Mouse (Mus musculus) cerebellum, adult 2 months (tissue): ENCODE results near the gene Itpkb. TPM values are rescaled to one million over a fixed set of nuclear protein-coding genes. Genes with fewer than 3 reads are reported as not detected.

Source experiments
- DNase-seq, 2 experiments: peaks; one replicate each; pipeline ENCODE4 v3.0.0; 2021
- H3K27ac ChIP-seq: fragments of 200-500 bp; 2 replicates; pipeline ENCODE4 v1.5.1; 2012; ENCODE audit warnings: low read length, control low read depth, inconsistent platforms; ENCODE audit not compliant: insufficient read depth
- H3K27me3 ChIP-seq: fragments of 200-500 bp; 2 replicates; pipeline ENCODE4 v1.6.1; 2012; ENCODE audit warnings: inconsistent platforms, mild to moderate bottlenecking, low read length, moderate library complexity; ENCODE audit not compliant: control insufficient read depth, insufficient read depth
- H3K4me1 ChIP-seq: fragments of 200-500 bp; 2 replicates; pipeline ENCODE4 v1.6.1; 2011; ENCODE audit warnings: low read length; ENCODE audit not compliant: control insufficient read depth, insufficient read depth
- H3K4me3 ChIP-seq: fragments of 200-500 bp; replicated peaks from 2 replicates; pipeline ENCODE3; 2011; ENCODE audit warnings: mild to moderate bottlenecking, low read depth, low read length, control low read depth; ENCODE audit not compliant: insufficient read depth
- CTCF ChIP-seq: fragments of 200-500 bp; IDR thresholded peaks from 2 replicates; pipeline ENCODE4 v1.5.1; 2011; ENCODE audit warnings: low read depth, mild to moderate bottlenecking, control low read depth, low read length, moderate library complexity, borderline replicate concordance; ENCODE audit not compliant: insufficient read depth
- POLR2A ChIP-seq: fragments of 200-500 bp; IDR thresholded peaks from 2 replicates; pipeline ENCODE4 v1.6.1; 2011; ENCODE audit warnings: low read length, control low read depth, borderline replicate concordance; ENCODE audit not compliant: insufficient read depth
- WGBS: fragments of 180-500 bp; shearing (Covaris S2); methylation state at CpG from one replicate; pipeline ENCODE4 v1.1.7; 2018; 5-methylcytosine and 5-hydroxymethylcytosine counted together
- polyA plus RNA-seq: library from polyadenylated mRNA; depleted of rRNA; stranded (reverse); fragments of >200 nt; gene quantifications from 2 replicates; pipeline ENCODE4 v1.2.3, GENCODE M21; 2012

Gene Itpkb
- polyA plus RNA-seq, 1 experiment: 34.1 TPM

- Histone ChIP-seq H3K4me1 (no peaks in the 10 kb centered on the region), H3K27me3 (no peaks in the 10 kb centered on the region), H3K27ac (no peak overlapping the region), H3K4me3 (no peak overlapping the region)
- no peak for TF ChIP-seq POLR2A
- TF ChIP-seq CTCF: no peak
- WGBS: 90% methylated on average over 5 of the region's 5 CpGs
- DNase-seq: no peak
These were observed 11.9 kb upstream of the Itpkb start for GRCm38 (mm10) chr1:180318407-180318806.

GRCm38 (mm10) chr1:180319895-180320294 is 10.4 kb upstream of the Itpkb start:
- no peaks in the 10 kb centered on the region for H3K27me3 ChIP-seq
- whole genome bisulfite sequencing: 25% methylated on average over 10 of the region's 10 CpGs
- no peak overlapping the region for H3K4me3 ChIP-seq
- no peak overlapping the region for H3K27ac ChIP-seq
- no peaks in the 10 kb centered on the region for H3K4me1 ChIP-seq
- DNase-seq: no peak
- TF ChIP-seq POLR2A (no peak), CTCF (no peak)

- Histone ChIP-seq H3K27me3 (no peaks in the 10 kb centered on the region), H3K27ac (no peak overlapping the region), H3K4me1 (no peaks in the 10 kb centered on the region), H3K4me3 (no peak overlapping the region)
- WGBS: 94% methylated on average over 3 of the region's 3 CpGs
- TF ChIP-seq POLR2A (no peak), CTCF (no peak)
- DNase-seq: no peak
These were observed 7.4 kb upstream of the Itpkb start for GRCm38 (mm10) chr1:180322896-180323295.

- no peak for DNase-seq
- TF ChIP-seq CTCF (no peak), POLR2A (no peak)
- Histone ChIP-seq H3K4me3 (no peak overlapping the region), H3K27ac (no peak overlapping the region), H3K4me1 (no peaks in the 10 kb centered on the region), H3K27me3 (no peaks in the 10 kb centered on the region)
- 90% methylated on average over 5 of the region's 5 CpGs for WGBS
These were observed 6.8 kb upstream of the Itpkb start for GRCm38 (mm10) chr1:180323491-180323890.

GRCm38 (mm10) chr1:180324271-180324670 is 6.0 kb upstream of the Itpkb start:
- no peak for TF ChIP-seq POLR2A
- TF ChIP-seq CTCF: no peak
- Histone ChIP-seq H3K27me3 (no peaks in the 10 kb centered on the region), H3K4me1 (no peaks in the 10 kb centered on the region), H3K27ac (no peak overlapping the region), H3K4me3 (no peak overlapping the region)
- no peak for DNase-seq
- 94% methylated on average over 4 of the region's 4 CpGs for WGBS

- TF ChIP-seq POLR2A (no peak), CTCF (peak; percentile 12; the same call in 1 of the 2 replicates)
- peaks cover 8% of the 10 kb centered on the region for H3K4me1 ChIP-seq
- no peaks in the 10 kb centered on the region for H3K27me3 ChIP-seq
- no peak overlapping the region for H3K27ac ChIP-seq
- DNase-seq: peak in 1 of 2 experiments; percentile 25
- no peak overlapping the region for H3K4me3 ChIP-seq
- 60% methylated on average over 12 of the region's 12 CpGs for WGBS
These were observed 1.3 kb upstream of the Itpkb start for GRCm38 (mm10) chr1:180328794-180329665.

- no peak for TF ChIP-seq CTCF
- TF ChIP-seq POLR2A: no peak
- no peaks in the 10 kb centered on the region for H3K27me3 ChIP-seq
- no peak overlapping the region; the same call in 1 of the 2 replicates for H3K27ac ChIP-seq
- H3K4me3 ChIP-seq: no peak overlapping the region
- 76% methylated on average over 6 of the region's 6 CpGs for WGBS
- H3K4me1 ChIP-seq: peaks cover 12% of the 10 kb centered on the region
- no peak for DNase-seq
These were observed 579 bp upstream of the Itpkb start for GRCm38 (mm10) chr1:180329706-180330105.

- TF ChIP-seq POLR2A (no peak), CTCF (no peak)
- H3K27ac ChIP-seq: peak overlapping the region; percentile 75
- 1% methylated on average over 58 of the region's 58 CpGs for whole genome bisulfite sequencing
- no peaks in the 10 kb centered on the region for H3K27me3 ChIP-seq
- H3K4me3 ChIP-seq: peak overlapping the region; percentile 85
- peaks cover 12% of the 10 kb centered on the region for H3K4me1 ChIP-seq
- DNase-seq: peak; percentile 61 to 72
These were observed 641 bp downstream of the Itpkb start for GRCm38 (mm10) chr1:180330707-180331545.
